In the genomic region with DNA sequence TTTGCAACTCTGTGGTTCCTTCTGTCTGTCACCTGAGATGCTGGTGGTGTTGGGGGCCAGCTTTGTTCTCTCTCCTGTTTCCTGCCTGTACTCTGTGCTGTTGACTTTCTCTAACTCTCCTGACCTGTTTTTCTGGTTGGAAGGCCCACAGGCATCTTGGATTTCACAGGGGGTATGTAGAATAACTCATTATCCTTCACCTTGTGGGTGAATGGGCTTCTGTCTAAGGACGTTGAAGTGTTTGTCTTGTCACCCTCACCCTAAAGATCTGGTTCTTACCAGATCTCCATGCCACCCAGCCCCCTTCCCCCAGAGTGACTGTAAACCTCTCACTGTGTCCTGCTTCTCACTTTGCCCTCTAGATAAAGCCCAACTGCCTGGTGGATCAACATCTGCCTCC, we compare ENCODE assay signal across 21 mouse cellular contexts. TPM values are rescaled to one million over a fixed set of nuclear protein-coding genes. Genes with fewer than 3 reads are reported as not detected.
A peak's percentile ranks its signal among the peaks of the same experiment; 100 is the strongest.
DNase-seq lines count a peak whose midpoint lies in the region; ATAC-seq and TF ChIP-seq lines count a peak whose summit lies in the region.
"Had no signal": no experiment of that assay in that cellular context is flagged by ENCODE, and none has a peak within 500 bp of the region (broad histone marks: within the 10 kb centered on the region; RNA-seq: fewer than 3 reads in every experiment).

No protein-coding gene starts in this region.

- DNase-seq in gastrocnemius, adult 2 months, result no peak
- no peak for DNase-seq in gastrocnemius, postnatal 10 days
- no peak for DNase-seq in lung, postnatal 25 days (ENCODE audit: low spot score)
- peak; percentile 64 for DNase-seq in embryonic facial prominence, embryonic 14.5 days (ENCODE audit: low spot score)
- DNase-seq in adipocyte (ENCODE audit: low spot score), result no peak
- DNase-seq in ovary, postnatal 36 days (ENCODE audit: low spot score), result no peak
- DNase-seq: adrenal gland, postnatal 14 days; cerebellum, adult 2 months; heart, adult 2 months; kidney, postnatal 36 days; liver; liver, postnatal 0 days; right cerebral cortex, postnatal 25 days had no signal

- TF ChIP-seq CTCF in gastrocnemius, adult 2 months (IDR thresholded peaks at IDR 0.05), result no peak

- WGBS in lung, embryonic 15.5 days, result 48% methylated on average over 1 of the region's 1 CpGs
- 68% methylated on average over 1 of the region's 1 CpGs for WGBS in embryonic facial prominence, embryonic 14.5 days
- WGBS in stomach, embryonic 16.5 days, result 68% methylated on average over 1 of the region's 1 CpGs

- no peaks in the 10 kb centered on the region; the same call in 1 of the 2 replicates for H3K4me1 ChIP-seq in lung, embryonic 15.5 days
- no peaks in the 10 kb centered on the region for H3K4me1 ChIP-seq in embryonic facial prominence, embryonic 14.5 days (ENCODE audit: control insufficient read depth, insufficient read depth, low read length)
- no peaks in the 10 kb centered on the region for H3K4me1 ChIP-seq in stomach, embryonic 16.5 days (ENCODE audit: control insufficient read depth, insufficient read depth, low read length)
- H3K4me1 ChIP-seq: forebrain, embryonic 15.5 days; heart, embryonic 15.5 days; hindbrain, embryonic 10.5 days; neural tube, embryonic 13.5 days had no signal

- peak; percentile 77 for ATAC-seq in lung, embryonic 15.5 days (ENCODE audit: borderline replicate concordance, extremely low read depth, low FRiP score, low TSS enrichment)
- ATAC-seq in embryonic facial prominence, embryonic 14.5 days (ENCODE audit: low read depth), result peak; percentile 90
- no peak for ATAC-seq in stomach, embryonic 16.5 days (ENCODE audit: insufficient read depth, low FRiP score)
- ATAC-seq: CD4-positive, CD25-positive, alpha-beta regulatory T cell, adult 4 months; forebrain, embryonic 15.5 days; liver, postnatal 0 days had no signal

- H3K36me3 ChIP-seq in lung, embryonic 15.5 days, result peaks cover 89% of the 10 kb centered on the region
- H3K36me3 ChIP-seq in embryonic facial prominence, embryonic 14.5 days (ENCODE audit: control insufficient read depth, insufficient read depth, low read length), result peaks cover 89% of the 10 kb centered on the region
- H3K36me3 ChIP-seq in stomach, embryonic 16.5 days (ENCODE audit: control insufficient read depth, insufficient read depth, low read length), result peaks cover 10% of the 10 kb centered on the region

- H3K4me3 ChIP-seq in gastrocnemius, adult 2 months, result no peak overlapping the region
- H3K4me3 ChIP-seq in lung, embryonic 15.5 days, result no peak overlapping the region
- H3K4me3 ChIP-seq in embryonic facial prominence, embryonic 14.5 days (ENCODE audit: low read depth, low read length), result no peak overlapping the region
- H3K4me3 ChIP-seq in stomach, embryonic 16.5 days (replicated peaks; ENCODE audit: low read length), result no peak overlapping the region
- H3K4me3 ChIP-seq: erythroblast, embryonic 14.5 days; forebrain, embryonic 15.5 days; heart, adult 2 months; heart, embryonic 15.5 days; hindbrain, embryonic 10.5 days; neural tube, embryonic 13.5 days had no signal

- intact Hi-C loops in gastrocnemius, adult 2 months (cut with DNase I), result no loop called here

- H3K4me2 ChIP-seq in lung, embryonic 15.5 days, result no peak overlapping the region
- H3K4me2 ChIP-seq in embryonic facial prominence, embryonic 14.5 days (ENCODE audit: low read depth, low read length), result no peak overlapping the region
- H3K4me2 ChIP-seq in stomach, embryonic 16.5 days (ENCODE audit: low read depth, low read length), result no peak overlapping the region
- H3K4me2 ChIP-seq: forebrain, embryonic 15.5 days; heart, embryonic 15.5 days; neural tube, embryonic 13.5 days had no signal

- no peaks in the 10 kb centered on the region for H3K27me3 ChIP-seq in lung, embryonic 15.5 days
- H3K27me3 ChIP-seq in embryonic facial prominence, embryonic 14.5 days (replicated peaks; ENCODE audit: control insufficient read depth, insufficient read depth, low read length), result no peaks in the 10 kb centered on the region
- H3K27me3 ChIP-seq in stomach, embryonic 16.5 days (ENCODE audit: control insufficient read depth, insufficient read depth, low read length), result no peaks in the 10 kb centered on the region
- H3K27me3 ChIP-seq: forebrain, embryonic 15.5 days; heart, embryonic 15.5 days; neural tube, embryonic 13.5 days had no signal

- H3K27ac ChIP-seq in gastrocnemius, adult 2 months, result peak overlapping the region; percentile 57
- H3K27ac ChIP-seq in lung, embryonic 15.5 days, result peak overlapping the region; percentile 85
- H3K27ac ChIP-seq in embryonic facial prominence, embryonic 14.5 days (replicated peaks; ENCODE audit: low read depth, low read length), result peak overlapping the region; percentile 55; the same call in 1 of the 2 replicates
- peak overlapping the region; percentile 74 for H3K27ac ChIP-seq in stomach, embryonic 16.5 days (ENCODE audit: low read length)
- H3K27ac ChIP-seq: forebrain, embryonic 15.5 days; heart, adult 2 months; heart, embryonic 15.5 days; hindbrain, embryonic 10.5 days; neural tube, embryonic 13.5 days had no signal

- no peaks in the 10 kb centered on the region for H3K9me3 ChIP-seq in lung, embryonic 15.5 days
- H3K9me3 ChIP-seq in embryonic facial prominence, embryonic 14.5 days (ENCODE audit: control insufficient read depth, low read length), result no peaks in the 10 kb centered on the region
- no peaks in the 10 kb centered on the region for H3K9me3 ChIP-seq in stomach, embryonic 16.5 days (replicated peaks; ENCODE audit: control insufficient read depth, low read length)
- H3K9me3 ChIP-seq: forebrain, embryonic 15.5 days; heart, embryonic 15.5 days; hindbrain, embryonic 10.5 days; neural tube, embryonic 13.5 days had no signal

- H3K9ac ChIP-seq in lung, embryonic 15.5 days, result no peak overlapping the region
- no peak overlapping the region for H3K9ac ChIP-seq in embryonic facial prominence, embryonic 14.5 days (ENCODE audit: low read depth, low read length)
- 0 out of 2 replicates have a peak overlapping the region, but pooled peaks have one; percentile 6 for H3K9ac ChIP-seq in stomach, embryonic 16.5 days (ENCODE audit: low read length)
- H3K9ac ChIP-seq: forebrain, embryonic 15.5 days; heart, embryonic 15.5 days; liver, postnatal 0 days; neural tube, embryonic 13.5 days had no signal

RNA-seq across cellular contexts. Expression of a gene that starts 10.0 kb away (rescaled TPM):
- total RNA-seq in gastrocnemius, adult 2 months (2021), result 100 to 1,000 TPM; 141 to 146 TPM
- 100 to 1,000 TPM; 139 to 152 TPM for total RNA-seq in gastrocnemius, postnatal 10 days (2021)
- polyA plus RNA-seq in lung, embryonic 15.5 days (2015; fragmentation: Nextera tagmentation; extraction: Ambion mirVana), result 487 and 547 TPM in 2 replicates
- 459 and 481 TPM in 2 replicates for polyA plus RNA-seq in embryonic facial prominence, embryonic 14.5 days (2014; fragmentation: Nextera tagmentation; extraction: Ambion mirVana)
- polyA plus RNA-seq in stomach, embryonic 16.5 days (2015; fragmentation: Nextera tagmentation; extraction: Ambion mirVana), result 388 and 446 TPM in 2 replicates

RNA-seq across cellular contexts. Expression of a gene that starts 24.3 kb away (rescaled TPM):
- total RNA-seq in gastrocnemius, adult 2 months (2021), result 10 to 100 TPM in 1 of 2 experiments, 1 to 10 TPM in 1; 9.0 to 10.6 TPM
- total RNA-seq in gastrocnemius, postnatal 10 days (2021), result 1 to 10 TPM; 3.7 to 4.2 TPM
- polyA plus RNA-seq in lung, embryonic 15.5 days (2015; fragmentation: Nextera tagmentation; extraction: Ambion mirVana), result 3.8 and 5.1 TPM in 2 replicates
- 3.9 and 4.5 TPM in 2 replicates for polyA plus RNA-seq in embryonic facial prominence, embryonic 14.5 days (2014; fragmentation: Nextera tagmentation; extraction: Ambion mirVana)
- polyA plus RNA-seq in stomach, embryonic 16.5 days (2015; fragmentation: Nextera tagmentation; extraction: Ambion mirVana), result 7.3 and 9.0 TPM in 2 replicates
